Mouse (Mus musculus): Measurements from ENCODE around the gene Gnb5. TPM values are rescaled to one million over a fixed set of nuclear protein-coding genes. Genes with fewer than 3 reads are reported as not detected.

Gene Gnb5
- polyA plus RNA-seq (2021; fragmentation: Nextera tagmentation), result 206 and 251 TPM in 2 replicates
- long read RNA-seq, experiment 1, transcript Gnb5-206 (11 exons, 2,105 nt), result major isoform, 1,810 of 1,905 reads
- long read RNA-seq, experiment 1, partial matches to known transcripts, result 38 of 1,905 reads
- long read RNA-seq, experiment 1, other reads (novel, unspliced or antisense), result 55 of 1,905 reads
- long read RNA-seq, experiment 2, transcript Gnb5-206 (11 exons, 2,105 nt), result major isoform, 301 of 357 reads
- long read RNA-seq, experiment 2, partial matches to known transcripts, result 27 of 357 reads
- long read RNA-seq, experiment 2, other reads (novel, unspliced or antisense), result 28 of 357 reads

DNA sequence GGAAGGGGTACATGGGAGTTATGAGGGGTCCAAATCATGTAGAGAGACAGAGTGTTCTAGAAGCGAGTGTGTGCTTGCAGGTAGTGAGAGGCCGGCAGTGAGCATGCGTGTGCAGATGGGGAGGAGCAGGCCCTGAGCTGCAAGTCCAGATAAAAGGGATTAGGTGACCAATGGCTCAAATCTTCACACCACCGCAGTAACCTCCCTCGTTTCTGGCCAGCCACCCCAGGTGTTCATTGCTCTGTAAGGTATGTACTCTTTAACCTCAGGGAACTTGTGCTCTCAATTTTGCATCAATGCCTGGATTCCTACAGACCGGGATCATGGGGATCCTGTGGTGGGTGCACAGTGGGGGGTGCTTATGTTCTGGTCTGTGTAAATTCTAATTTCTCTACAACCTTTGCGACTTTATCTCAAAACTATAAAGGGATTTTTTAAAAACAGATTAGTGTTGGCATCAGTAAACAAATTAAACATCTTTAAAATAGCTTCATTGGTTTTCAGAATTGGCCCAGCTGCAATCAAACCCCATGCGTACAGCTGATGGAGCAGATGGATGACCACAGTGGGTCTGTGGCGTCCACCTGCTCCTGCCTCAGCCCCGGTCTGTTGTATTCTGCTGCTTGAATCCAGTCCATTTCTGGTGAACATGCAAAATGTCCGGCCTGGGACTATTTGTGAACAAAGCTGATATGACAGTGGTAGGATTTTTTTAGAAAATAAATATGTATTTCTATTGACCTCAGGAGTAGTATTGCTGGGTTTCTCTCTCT, at the start of gene Gnb5:
Gene Gnb5 (plus strand): TSS at position 163 of the 773 bp plus-strand sequence.

DNA sequence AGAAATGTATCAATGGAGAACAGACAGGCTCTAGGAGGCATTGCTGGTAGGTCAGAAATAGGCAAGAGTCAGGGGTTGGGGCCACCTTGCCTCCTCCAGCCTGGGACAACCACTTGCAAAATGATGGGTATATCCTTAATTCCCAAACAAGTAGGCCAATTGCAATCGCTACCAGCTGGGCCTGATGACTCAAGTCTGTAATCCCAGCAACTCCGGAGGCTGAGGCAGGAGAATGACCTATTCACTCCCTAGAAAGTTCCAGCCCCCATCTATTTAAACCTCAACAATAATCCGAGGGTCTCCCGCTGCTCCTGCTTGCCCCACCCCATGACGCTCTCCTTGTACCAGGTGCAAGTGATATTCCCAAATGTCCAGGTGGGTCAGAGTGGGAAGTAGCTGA, 41.4 kb downstream of the Gnb5 start, which contains the start of gene Bcl2l10:
Gene Bcl2l10 (plus strand): TSS at position 301 of the 400 bp plus-strand sequence.

Other genes starting within 250 kb of the Gnb5 start
- gene Myo5a, start 235.3 kb upstream of the Gnb5 start, polyA plus RNA-seq (2021; fragmentation: Nextera tagmentation), result 32.9 and 39.5 TPM in 2 replicates
- gene Myo5c, start 74.3 kb upstream of the Gnb5 start, polyA plus RNA-seq (2021; fragmentation: Nextera tagmentation), result 0.23 and 0.70 TPM in 2 replicates
- gene Bcl2l10, start 41.5 kb downstream of the Gnb5 start, polyA plus RNA-seq (2021; fragmentation: Nextera tagmentation), result not detected in 2 replicates
- gene Mapk6, start 103.7 kb downstream of the Gnb5 start, polyA plus RNA-seq (2021; fragmentation: Nextera tagmentation), result 27.1 and 87.8 TPM in 2 replicates
- gene Leo1, start 135.2 kb downstream of the Gnb5 start, polyA plus RNA-seq (2021; fragmentation: Nextera tagmentation), result 16.8 and 24.1 TPM in 2 replicates

All from left cerebral cortex, adult 6 months (tissue).